Mouse (Mus musculus) neural tube, embryonic 12.5 days (tissue): ENCODE data around the gene Slc37a1. TPM values are rescaled to one million over a fixed set of nuclear protein-coding genes. Genes with fewer than 3 reads are reported as not detected.

ENCODE experiments used
- polyA plus RNA-seq: library from polyadenylated mRNA; unstranded; fragments of >200 nt; fragmentation: Nextera tagmentation; extraction: Ambion mirVana; gene quantifications from 2 replicates; pipeline ENCODE4 v1.2.1, GENCODE M21; 2016

The Slc37a1 gene
- polyA plus RNA-seq, 1 experiment from 2014 or later: 15.9 TPM

Other genes starting within 250 kb of the Slc37a1 start
- gene Abcg1, start 229.1 kb upstream of the Slc37a1 start, polyA plus RNA-seq: 13.0 TPM in 2 replicates
- 0.60 and 1.4 TPM in 2 replicates for gene Tff3, start 157.1 kb upstream of the Slc37a1 start, polyA plus RNA-seq
- not detected in 2 replicates for gene Tff2, start 142.5 kb upstream of the Slc37a1 start, polyA plus RNA-seq
- not detected in 2 replicates for gene Tff1, start 121.5 kb upstream of the Slc37a1 start, polyA plus RNA-seq
- not detected in 2 replicates for gene Tmprss3, start 87.8 kb upstream of the Slc37a1 start, polyA plus RNA-seq
- gene Ubash3a, start 78.9 kb upstream of the Slc37a1 start, polyA plus RNA-seq: 0.36 and 0.85 TPM in 2 replicates
- gene Rsph1, start 9.4 kb upstream of the Slc37a1 start, polyA plus RNA-seq: 1.2 and 1.9 TPM in 2 replicates
- 35.2 and 42.7 TPM in 2 replicates for gene Pde9a, start 99.4 kb downstream of the Slc37a1 start, polyA plus RNA-seq
- 36.4 and 38.4 TPM in 2 replicates for gene Wdr4, start 233.2 kb downstream of the Slc37a1 start, polyA plus RNA-seq
- 314 and 332 TPM in 2 replicates for gene Ndufv3, start 233.3 kb downstream of the Slc37a1 start, polyA plus RNA-seq